Mouse (Mus musculus) embryonic stem cell, embryonic (primary cell): ENCODE measurements at regions not wholly inside any gene's neighbourhood (a gene's known extent, or its start where the extent isn't known, plus 50 kb on each side); places are given as distances from the start of the nearest gene placed in this dataset.
"Not testable (repeated sequence)": the region's sequence is repeated elsewhere in the genome, so short reads cannot be mapped to it uniquely, and the experiment has no call there.

Source experiments
- CTCF ChIA-PET, 4 experiments: fragments of 300-600 bp in 2 of 4; fragments of 350-600 bp in 2 of 4; sonication (Branson Sonifier 250); formaldehyde crosslinking; loops; one replicate each; lab custom pipeline; 2022; ENCODE audit warnings: inconsistent platforms in 2 of 4; lab: Charles Lee
- POLR2A ChIA-PET, 4 experiments: fragments of 300-600 bp in 2 of 4; fragments of 350-600 bp in 2 of 4; sonication (Branson Sonifier 250); formaldehyde crosslinking; loops; one replicate each; lab custom pipeline; 2022; ENCODE audit warnings: antibody characterized with exemption in 4 of 4, inconsistent platforms in 1 of 4; lab: Charles Lee

GRCm38 (mm10) chr19:51533221-51533620 is 730.9 kb upstream of the Ins1 start:
- ChIA-PET POLR2A (no interaction called here), CTCF (interaction anchor here in 1 of 4 experiments (1.4 kb wide), 1 partner anchor 546 kb away, joined by 3 read pairs; no protein-coding TSS in a partner anchor)

DNA sequence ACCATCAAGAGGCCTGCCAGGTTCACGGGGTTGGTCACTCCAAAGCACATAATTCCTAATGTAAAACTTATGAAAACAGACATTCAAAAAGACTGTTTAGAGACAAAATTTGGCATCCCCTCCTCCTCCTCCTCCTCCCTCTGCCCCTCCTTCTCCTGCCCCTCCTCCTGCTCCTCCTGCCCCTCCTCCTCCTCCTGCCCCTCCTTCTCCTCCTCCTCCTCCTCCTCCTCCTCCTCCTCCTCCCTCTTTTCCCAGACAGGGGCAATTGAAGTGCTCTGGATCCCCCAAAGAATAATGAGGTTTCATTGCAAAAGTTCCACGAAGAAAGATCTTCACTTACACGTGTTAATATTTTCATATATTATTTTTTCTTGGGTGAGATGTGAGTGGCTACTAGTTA is 729.7 kb upstream of the Ins1 start:
- CTCF ChIA-PET = interaction anchor here in 1 of 4 experiments (1.4 kb wide), 1 partner anchor 544 kb away, joined by 3 read pairs; no protein-coding TSS in a partner anchor
- POLR2A ChIA-PET = no interaction called here

- CTCF ChIA-PET = not testable (repeated sequence)
- POLR2A ChIA-PET = interaction anchor here in 1 of 4 experiments (0.7 kb wide), 1 partner anchor 1475 kb away, joined by 3 read pairs; no protein-coding TSS in a partner anchor
Observed at GRCm38 (mm10) chr19:51552040-51552439, 712.1 kb upstream of the Ins1 start.

- CTCF ChIA-PET = no interaction called here
- POLR2A ChIA-PET = no interaction called here
Observed at GRCm38 (mm10) chr19:51568101-51568500, 696.0 kb upstream of the Ins1 start.
